Comparison of ENCODE assay signal across 7 mouse cellular contexts in the genomic region with DNA sequence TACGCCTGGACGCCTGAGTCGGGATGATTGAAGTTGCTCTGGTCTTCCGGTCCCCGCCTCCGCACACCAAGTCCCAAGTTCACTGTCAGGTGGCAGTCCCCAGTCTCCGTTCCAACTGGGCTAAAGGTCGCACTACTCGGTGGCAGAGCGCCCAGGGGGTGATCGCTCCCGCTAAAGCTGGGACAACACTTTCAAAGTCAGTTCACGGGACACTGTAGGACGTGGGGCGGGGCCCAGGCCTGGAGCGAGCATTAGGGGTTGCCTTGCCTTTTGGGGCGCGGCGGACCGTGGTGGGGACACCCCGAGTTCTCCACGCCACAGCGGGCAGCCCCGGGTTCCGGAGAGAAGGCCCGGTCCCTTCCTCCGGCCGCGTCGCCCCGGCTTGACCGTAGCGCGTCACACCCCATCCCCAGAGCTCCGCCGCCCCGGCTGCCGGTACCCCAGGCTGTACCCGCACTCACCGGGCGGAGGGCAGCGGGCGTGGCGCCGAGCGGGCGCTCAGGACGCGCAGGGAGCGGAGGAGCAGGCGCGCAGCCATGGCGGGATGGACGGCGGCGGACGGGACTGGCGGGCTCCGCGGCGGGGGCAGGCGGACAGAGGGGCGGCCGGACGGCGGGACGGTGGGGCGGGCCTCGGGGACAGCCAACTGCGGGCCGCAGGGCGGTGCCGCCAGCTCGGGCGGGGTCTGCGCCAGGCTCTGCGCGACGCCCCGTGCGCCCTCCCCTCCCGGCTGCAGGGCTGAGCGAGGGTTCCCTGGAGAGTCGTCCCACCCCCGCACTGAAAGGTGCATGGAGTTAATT. TPM values are rescaled to one million over a fixed set of nuclear protein-coding genes. Genes with fewer than 3 reads are reported as not detected.
A peak's percentile ranks its signal among the peaks of the same experiment; 100 is the strongest.
DNase-seq lines count a peak whose midpoint lies in the region; ATAC-seq and TF ChIP-seq lines count a peak whose summit lies in the region.

A gene (minus strand): TSS at position 566 of the 800 bp plus-strand sequence.

- DNase-seq in adrenal gland, postnatal 36 days = peak; percentile 94 to 97
- peak; percentile 96 to 98 for DNase-seq in heart, adult 18-20 months
- DNase-seq in kidney, adult 2 months = peak; percentile 98
- peak; percentile 70 for DNase-seq in midbrain, embryonic 14.5 days
- peak; percentile 70 to 74 for DNase-seq in spleen, adult 18-20 months

- WGBS in embryonic facial prominence, embryonic 13.5 days = under 1% methylated on average over 80 of the region's 85 CpGs
- under 1% methylated on average over 85 of the region's 85 CpGs for WGBS in kidney, adult 2 months
- WGBS in limb, embryonic 12.5 days = under 1% methylated on average over 85 of the region's 85 CpGs
- 1% methylated on average over 82 of the region's 85 CpGs for WGBS in midbrain, embryonic 14.5 days

- H3K9ac ChIP-seq in embryonic facial prominence, embryonic 13.5 days = peak within 1 kb of the TSS; percentile 86
- H3K9ac ChIP-seq in limb, embryonic 12.5 days (replicated peaks) = peak within 1 kb of the TSS; percentile 86
- H3K9ac ChIP-seq in midbrain, embryonic 14.5 days (replicated peaks; ENCODE audit: low read length) = peak within 1 kb of the TSS; percentile 75

- H3K27me3 ChIP-seq in embryonic facial prominence, embryonic 13.5 days = no peaks in the 10 kb centered on the region
- no peaks in the 10 kb centered on the region for H3K27me3 ChIP-seq in kidney, adult 2 months (replicated peaks; ENCODE audit: control insufficient read depth, insufficient read depth, low read length)
- no peaks in the 10 kb centered on the region for H3K27me3 ChIP-seq in limb, embryonic 12.5 days
- no peaks in the 10 kb centered on the region for H3K27me3 ChIP-seq in midbrain, embryonic 14.5 days (ENCODE audit: control insufficient read depth, insufficient read depth, low read length)

- H3K9me3 ChIP-seq in embryonic facial prominence, embryonic 13.5 days = no peaks in the 10 kb centered on the region
- H3K9me3 ChIP-seq in limb, embryonic 12.5 days = no peaks in the 10 kb centered on the region; the same call in 1 of the 2 replicates
- peaks cover 7% of the 10 kb centered on the region; the same call in 1 of the 2 replicates for H3K9me3 ChIP-seq in midbrain, embryonic 14.5 days (ENCODE audit: control insufficient read depth, low read length)

- peak within 1 kb of the TSS; percentile 85 for H3K4me3 ChIP-seq in embryonic facial prominence, embryonic 13.5 days
- H3K4me3 ChIP-seq in kidney, adult 2 months (ENCODE audit: insufficient read depth, low read depth, low read length) = peak within 1 kb of the TSS; percentile 95
- H3K4me3 ChIP-seq in limb, embryonic 12.5 days (replicated peaks) = peak within 1 kb of the TSS; percentile 91
- H3K4me3 ChIP-seq in midbrain, embryonic 14.5 days (replicated peaks; ENCODE audit: low read depth, low read length) = peak within 1 kb of the TSS; percentile 78

- H3K4me1 ChIP-seq in embryonic facial prominence, embryonic 13.5 days = peaks cover 8% of the 10 kb centered on the region; the same call in 1 of the 2 replicates
- peaks cover 7% of the 10 kb centered on the region; the same call in 1 of the 2 replicates for H3K4me1 ChIP-seq in kidney, adult 2 months (ENCODE audit: control insufficient read depth, insufficient read depth, low read length)
- H3K4me1 ChIP-seq in limb, embryonic 12.5 days (replicated peaks) = peaks cover 11% of the 10 kb centered on the region
- 0 out of 2 replicates have a peak, but pooled peaks cover 2% of the 10 kb centered on the region for H3K4me1 ChIP-seq in midbrain, embryonic 14.5 days (ENCODE audit: control insufficient read depth, insufficient read depth, low read length)

- H3K36me3 ChIP-seq in embryonic facial prominence, embryonic 13.5 days = 0 out of 2 replicates have a peak, but pooled peaks cover 4% of the 10 kb centered on the region
- H3K36me3 ChIP-seq in kidney, adult 2 months (ENCODE audit: control insufficient read depth, insufficient read depth, low read length) = peaks cover under 1% of the 10 kb centered on the region
- peaks cover 4% of the 10 kb centered on the region for H3K36me3 ChIP-seq in limb, embryonic 12.5 days
- H3K36me3 ChIP-seq in midbrain, embryonic 14.5 days (ENCODE audit: control insufficient read depth, insufficient read depth, low read length) = no peaks in the 10 kb centered on the region

- H3K27ac ChIP-seq in embryonic facial prominence, embryonic 13.5 days = peak within 1 kb of the TSS; percentile 72; the same call in 1 of the 2 replicates
- peak within 1 kb of the TSS; percentile 97 for H3K27ac ChIP-seq in kidney, adult 2 months (ENCODE audit: insufficient read depth, low read depth, low read length)
- peak within 1 kb of the TSS; percentile 78 for H3K27ac ChIP-seq in limb, embryonic 12.5 days
- H3K27ac ChIP-seq in midbrain, embryonic 14.5 days (replicated peaks; ENCODE audit: low read depth, low read length) = peak within 1 kb of the TSS; percentile 26

- no peak for TF ChIP-seq CTCF in kidney, adult 2 months (conservative IDR thresholded peaks at IDR 0.05; ENCODE audit: insufficient read depth, insufficient read length, low read depth, low read length)

- ATAC-seq in embryonic facial prominence, embryonic 13.5 days (ENCODE audit: insufficient number of reproducible peaks, insufficient read depth, low FRiP score, low TSS enrichment, low read depth) = peak; percentile 79
- ATAC-seq in limb, embryonic 12.5 days (ENCODE audit: insufficient number of reproducible peaks, insufficient read depth, low FRiP score, low TSS enrichment, low read depth) = peak; percentile 88
- peak; percentile 83 for ATAC-seq in midbrain, embryonic 14.5 days (ENCODE audit: low FRiP score, low TSS enrichment)

- peak; percentile 29 for TF ChIP-seq POLR2A in kidney, adult 2 months (IDR thresholded peaks at IDR 0.05; ENCODE audit: low read depth, low read length)

- peak within 1 kb of the TSS; percentile 74 for H3K4me2 ChIP-seq in embryonic facial prominence, embryonic 13.5 days
- H3K4me2 ChIP-seq in limb, embryonic 12.5 days = peak within 1 kb of the TSS; percentile 73
- peak within 1 kb of the TSS; percentile 72 for H3K4me2 ChIP-seq in midbrain, embryonic 14.5 days (ENCODE audit: low read length)

RNA-seq across cellular contexts. Expression of the gene that starts here (rescaled TPM):
- total RNA-seq in adrenal gland, postnatal 36 days (2021) = 100 to 1,000 TPM; 472 to 633 TPM
- 53.5 and 65.6 TPM in 2 replicates for polyA plus RNA-seq in embryonic facial prominence, embryonic 13.5 days (2015; fragmentation: Nextera tagmentation; extraction: Ambion mirVana)
- total RNA-seq in heart, adult 18-20 months (2021) = 1,000 to 10,000 TPM; 1,136 to 1,209 TPM
- 92.0 and 123 TPM in 2 replicates for polyA plus RNA-seq in kidney, adult 2 months (2012; rRNA removed)
- polyA plus RNA-seq in limb, embryonic 12.5 days (2016; fragmentation: Nextera tagmentation; extraction: Ambion mirVana) = 66.1 and 67.8 TPM in 2 replicates
- 27.9 and 41.1 TPM in 2 replicates for polyA plus RNA-seq in midbrain, embryonic 14.5 days (2014; fragmentation: Nextera tagmentation; extraction: Ambion mirVana)

Comparison
In these comparisons a context has a peak if more than half of its experiments do, and no peak if none do; other contexts are left out.
1. Peak in every context shown above with its lines: DNase-seq, ATAC-seq, H3K4me3 ChIP-seq and H3K27ac ChIP-seq.
2. H3K27ac ChIP-seq: peak in every context shown above with its lines; median percentile 97 in kidney, adult 2 months; 78 in limb, embryonic 12.5 days; 72 in embryonic facial prominence, embryonic 13.5 days; 26 in midbrain, embryonic 14.5 days.